Mouse (Mus musculus) olfactory bulb, adult 2 months (tissue): ENCODE measurements around the gene Zmiz1.

Experiments
- CTCF ChIP-seq: fragments of 200-500 bp; IDR thresholded peaks from 2 replicates; pipeline ENCODE4 v1.5.1; 2012; ENCODE audit warnings: low read depth, mild to moderate bottlenecking, low read length, moderate library complexity; ENCODE audit not compliant: insufficient read depth
- POLR2A ChIP-seq: fragments of 200-500 bp; IDR thresholded peaks from 2 replicates; pipeline ENCODE4 v1.6.1; 2012; ENCODE audit warnings: mild to moderate bottlenecking, low read depth, low read length, moderate library complexity; ENCODE audit not compliant: insufficient read depth

DNA sequence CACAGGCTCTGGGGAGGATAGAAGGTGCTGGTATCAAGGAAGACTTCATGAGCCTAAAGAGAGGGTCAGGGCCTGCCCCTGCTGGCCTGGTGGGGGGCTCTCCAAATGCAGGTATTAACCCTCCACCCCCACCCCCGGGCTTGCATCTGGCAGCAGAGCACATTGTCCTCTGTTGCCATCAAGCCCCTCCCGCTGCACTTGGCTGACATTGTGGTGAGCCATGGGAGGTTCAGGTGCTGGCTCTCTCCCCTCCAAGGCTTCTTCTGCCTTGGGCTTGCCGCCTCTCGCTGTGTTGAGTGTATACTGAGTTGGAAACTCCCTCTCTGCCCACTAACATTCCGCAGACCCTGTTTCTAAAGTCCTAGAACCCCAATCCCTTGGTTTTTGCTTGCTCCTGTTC is 82.2 kb downstream of the Zmiz1 start:
- no peak for TF ChIP-seq POLR2A
- no peak for TF ChIP-seq CTCF
